Mouse (Mus musculus): ENCODE data around the gene Rgs8. TPM values are rescaled to one million over a fixed set of nuclear protein-coding genes. Genes with fewer than 3 reads are reported as not detected.

Rgs8 gene
- 0.01 and 0.07 TPM in 2 replicates for polyA plus RNA-seq (2012; rRNA removed; ENCODE audit: low replicate concordance)

GRCm38 (mm10) chr1:153652938-153653623, at the start of gene Rgs8:
TSS of gene Rgs8 (plus strand) at chr1:153653025.

GRCm38 (mm10) chr1:153740145-153740544, 87.3 kb downstream of the Rgs8 start, which contains the start of gene Rgs16:
TSS of gene Rgs16 (plus strand) at chr1:153740349.

GRCm38 (mm10) chr1:153749211-153749801, 96.5 kb downstream of the Rgs8 start, which contains the start of gene Rnasel:
TSS of gene Rnasel (plus strand) at chr1:153749426.

Other genes starting within 250 kb of the Rgs8 start
- 0.13 and 0.16 TPM in 2 replicates for gene Shcbp1l, start 227.9 kb upstream of the Rgs8 start, polyA plus RNA-seq (2012; rRNA removed; ENCODE audit: low replicate concordance)
- 6.2 and 15.1 TPM in 2 replicates for gene Dhx9, start 165.4 kb upstream of the Rgs8 start, polyA plus RNA-seq (2012; rRNA removed; ENCODE audit: low replicate concordance)
- 1.5 and 2.5 TPM in 2 replicates for gene Npl, start 103.0 kb upstream of the Rgs8 start, polyA plus RNA-seq (2012; rRNA removed; ENCODE audit: low replicate concordance)
- 4.4 and 4.7 TPM in 2 replicates for gene Rgs16, start 87.3 kb downstream of the Rgs8 start, polyA plus RNA-seq (2012; rRNA removed; ENCODE audit: low replicate concordance)
- gene Rnasel, start 96.4 kb downstream of the Rgs8 start, polyA plus RNA-seq (2012; rRNA removed; ENCODE audit: low replicate concordance) = 4.5 and 10.0 TPM in 2 replicates
- gene Rgsl1, start 191.1 kb downstream of the Rgs8 start, polyA plus RNA-seq (2012; rRNA removed; ENCODE audit: low replicate concordance) = 0.13 and 0.43 TPM in 2 replicates
- not detected in 2 replicates for gene Teddm1b, start 221.3 kb downstream of the Rgs8 start, polyA plus RNA-seq (2012; rRNA removed; ENCODE audit: low replicate concordance)
- gene Teddm1a, start 238.7 kb downstream of the Rgs8 start, polyA plus RNA-seq (2012; rRNA removed; ENCODE audit: low replicate concordance) = not detected in 2 replicates
- gene Glul, start 246.9 kb downstream of the Rgs8 start, polyA plus RNA-seq (2012; rRNA removed; ENCODE audit: low replicate concordance) = 820 and 2,440 TPM in 2 replicates
- gene Teddm2, start 247.2 kb downstream of the Rgs8 start, polyA plus RNA-seq (2012; rRNA removed; ENCODE audit: low replicate concordance) = 0.70 and 0.92 TPM in 2 replicates

Measured in mammary gland, adult 2 months (tissue).